Comparison of ENCODE assay signal across 24 mouse cellular contexts in genomic region chr1:149855581-149855980, GRCm38 (mm10).
"Had no signal": no experiment of that assay in that cellular context is flagged by ENCODE, and none has a peak within 500 bp of the region (broad histone marks: within the 10 kb centered on the region; RNA-seq: fewer than 3 reads in every experiment).

No protein-coding gene starts in this region.

- H3K27me3 ChIP-seq: kidney, embryonic 15.5 days; limb, embryonic 12.5 days; limb, embryonic 15.5 days; liver, embryonic 12.5 days; liver, embryonic 15.5 days; lung, embryonic 15.5 days; megakaryocyte, embryonic 14.5 days; neural tube, embryonic 12.5 days; neural tube, embryonic 15.5 days had no signal

- H3K9ac ChIP-seq: kidney, embryonic 15.5 days; limb, embryonic 12.5 days; limb, embryonic 15.5 days; liver, embryonic 12.5 days; liver, embryonic 15.5 days; lung, embryonic 15.5 days; neural tube, embryonic 12.5 days; neural tube, embryonic 15.5 days had no signal

- H3K4me3 ChIP-seq: kidney, embryonic 15.5 days; left cerebral cortex, adult 2 months; limb, embryonic 12.5 days; limb, embryonic 15.5 days; liver, embryonic 12.5 days; liver, embryonic 15.5 days; lung, embryonic 15.5 days; megakaryocyte, embryonic 14.5 days; midbrain, embryonic 10.5 days; neural tube, embryonic 12.5 days; neural tube, embryonic 15.5 days had no signal

- H3K4me2 ChIP-seq: kidney, embryonic 15.5 days; limb, embryonic 12.5 days; limb, embryonic 15.5 days; liver, embryonic 12.5 days; liver, embryonic 15.5 days; lung, embryonic 15.5 days; neural tube, embryonic 12.5 days; neural tube, embryonic 15.5 days had no signal

- H3K27ac ChIP-seq: kidney, embryonic 15.5 days; limb, embryonic 12.5 days; limb, embryonic 15.5 days; liver, embryonic 12.5 days; liver, embryonic 15.5 days; lung, embryonic 15.5 days; midbrain, embryonic 10.5 days; neural tube, embryonic 12.5 days; neural tube, embryonic 15.5 days; stomach, postnatal 0 days had no signal

- H3K4me1 ChIP-seq: kidney, embryonic 15.5 days; limb, embryonic 12.5 days; limb, embryonic 15.5 days; liver, embryonic 12.5 days; liver, embryonic 15.5 days; lung, embryonic 15.5 days; midbrain, embryonic 10.5 days; neural tube, embryonic 12.5 days; neural tube, embryonic 15.5 days had no signal

- DNase-seq: kidney, adult 8-10 months; kidney, postnatal 10 days; kidney, postnatal 36 days; layer of hippocampus, postnatal 36 days; left cerebral cortex, postnatal 4 days; lung, adult 18-20 months; lung, postnatal 10 days; lung, postnatal 36 days; midbrain, embryonic 14.5 days; retina, postnatal 1 day; right cerebral cortex, postnatal 25 days; thymus, postnatal 36 days had no signal

- ATAC-seq: liver, embryonic 12.5 days had no signal

- H3K9me3 ChIP-seq: kidney, embryonic 15.5 days; limb, embryonic 12.5 days; limb, embryonic 15.5 days; liver, embryonic 12.5 days; liver, embryonic 15.5 days; lung, embryonic 15.5 days; megakaryocyte, embryonic 14.5 days; midbrain, embryonic 10.5 days; neural tube, embryonic 12.5 days; neural tube, embryonic 15.5 days had no signal

- H3K36me3 ChIP-seq: kidney, embryonic 15.5 days; limb, embryonic 12.5 days; limb, embryonic 15.5 days; lung, embryonic 15.5 days; midbrain, embryonic 10.5 days; neural tube, embryonic 12.5 days; neural tube, embryonic 15.5 days had no signal
